Mouse (Mus musculus) liver, adult 2 months (tissue): ENCODE results near the gene Tent5c.

Experiments
- CTCF ChIP-seq: fragments of 200-500 bp; IDR thresholded peaks from 2 replicates; pipeline ENCODE4 v1.5.1; 2011; ENCODE audit warnings: low read depth, low read length, control low read depth
- POLR2A ChIP-seq: fragments of 200-500 bp; IDR thresholded peaks from 2 replicates; pipeline ENCODE4 v1.6.1; 2011; ENCODE audit warnings: low read length, control low read depth; ENCODE audit not compliant: insufficient read depth; ENCODE audit errors: extremely low read depth

GRCm38 (mm10) chr3:100409280-100409679 is 79.8 kb downstream of the Tent5c start:
- TF ChIP-seq CTCF (no peak), POLR2A (no peak)
